Mouse (Mus musculus) bone marrow, adult 2 months (tissue): Measurements from ENCODE around the gene Saal1.
"Not testable (repeated sequence)": the region's sequence is repeated elsewhere in the genome, so short reads cannot be mapped to it uniquely, and the experiment has no call there.

Source experiments
- CTCF ChIP-seq: fragments of 200-500 bp; IDR thresholded peaks from 2 replicates; pipeline ENCODE4 v1.5.1; 2011; ENCODE audit warnings: low read length, control low read depth; ENCODE audit not compliant: control insufficient read depth, insufficient read depth
- POLR2A ChIP-seq: fragments of 200-500 bp; IDR thresholded peaks from 2 replicates; pipeline ENCODE4 v1.6.1; 2011; ENCODE audit warnings: low read depth, mild to moderate bottlenecking, control low read depth, low read length, borderline replicate concordance; ENCODE audit not compliant: control insufficient read depth

- TF ChIP-seq POLR2A, CTCF: not testable (repeated sequence)
Measured at GRCm38 (mm10) chr7:46742880-46743279, 32.4 kb upstream of the Saal1 start, which contains the start of gene Saa1.
